Mouse (Mus musculus) neutrophil, adult 5-6 weeks (primary cell): ENCODE results near the gene Tnni3k. TPM values are rescaled to one million over a fixed set of nuclear protein-coding genes. Genes with fewer than 3 reads are reported as not detected.

Source experiments
- ATAC-seq: fragments of 151-379, 151-347 bp; 2 replicates; pipeline ENCODE4 v1.8.0; 2017; ENCODE audit warnings: mild to moderate bottlenecking, moderate TSS enrichment; ENCODE audit not compliant: insufficient number of reproducible peaks, poor library complexity, low FRiP score, severe bottlenecking; ENCODE audit errors: extremely low read depth
- total RNA-seq: library from RNA; stranded (forward); fragments of 200-1000 nt; gene quantifications from 2 replicates; pipeline ENCODE4 v1.2.3, GENCODE M21; 2017

Gene Tnni3k
- total RNA-seq, 1 experiment from 2014 or later: not detected

GRCm38 (mm10) chr3:154798806-154799205 is 256.4 kb downstream of the Tnni3k start:
- ATAC-seq: no peak

DNA sequence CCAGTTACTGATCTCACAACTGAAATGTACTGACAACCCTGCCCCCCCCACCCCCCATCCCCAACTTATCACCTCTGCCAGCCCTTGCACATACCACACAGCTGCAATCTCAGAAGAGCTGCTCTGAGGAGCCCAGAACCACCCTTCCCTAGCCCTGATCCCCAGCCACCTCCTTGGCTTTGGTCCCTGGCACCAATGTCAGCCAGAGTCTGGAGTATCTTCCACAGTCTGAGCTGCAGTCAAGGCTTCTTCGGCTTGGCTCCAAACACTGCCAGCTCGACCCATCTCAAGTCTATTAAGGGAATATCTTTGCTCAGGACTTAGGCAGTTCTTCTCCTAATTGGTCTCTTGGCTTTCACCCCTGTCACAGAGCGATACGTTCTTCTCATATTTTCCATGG is 261.6 kb downstream of the Tnni3k start:
- ATAC-seq: no peak

DNA sequence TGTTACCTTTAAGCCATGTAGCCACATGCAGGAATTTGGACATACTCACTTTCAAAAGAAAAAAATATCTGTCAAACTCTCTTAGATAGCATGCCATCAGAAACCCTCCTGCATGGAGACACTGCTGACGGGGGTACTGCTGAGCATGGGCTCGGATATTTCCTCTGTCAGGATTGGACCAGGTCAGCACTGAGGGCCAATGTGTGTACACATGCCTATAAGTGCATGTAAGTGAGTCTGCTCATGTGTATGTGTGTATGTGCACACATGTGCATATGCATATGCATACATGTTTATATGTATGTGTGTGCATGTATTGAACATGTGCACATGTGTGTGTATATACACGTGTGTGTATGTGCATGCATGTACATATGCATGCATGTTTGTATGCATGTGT is 267.6 kb downstream of the Tnni3k start:
- ATAC-seq: no peak

- no peak for ATAC-seq
Measured at GRCm38 (mm10) chr3:154786354-154786753, 268.9 kb downstream of the Tnni3k start.

DNA sequence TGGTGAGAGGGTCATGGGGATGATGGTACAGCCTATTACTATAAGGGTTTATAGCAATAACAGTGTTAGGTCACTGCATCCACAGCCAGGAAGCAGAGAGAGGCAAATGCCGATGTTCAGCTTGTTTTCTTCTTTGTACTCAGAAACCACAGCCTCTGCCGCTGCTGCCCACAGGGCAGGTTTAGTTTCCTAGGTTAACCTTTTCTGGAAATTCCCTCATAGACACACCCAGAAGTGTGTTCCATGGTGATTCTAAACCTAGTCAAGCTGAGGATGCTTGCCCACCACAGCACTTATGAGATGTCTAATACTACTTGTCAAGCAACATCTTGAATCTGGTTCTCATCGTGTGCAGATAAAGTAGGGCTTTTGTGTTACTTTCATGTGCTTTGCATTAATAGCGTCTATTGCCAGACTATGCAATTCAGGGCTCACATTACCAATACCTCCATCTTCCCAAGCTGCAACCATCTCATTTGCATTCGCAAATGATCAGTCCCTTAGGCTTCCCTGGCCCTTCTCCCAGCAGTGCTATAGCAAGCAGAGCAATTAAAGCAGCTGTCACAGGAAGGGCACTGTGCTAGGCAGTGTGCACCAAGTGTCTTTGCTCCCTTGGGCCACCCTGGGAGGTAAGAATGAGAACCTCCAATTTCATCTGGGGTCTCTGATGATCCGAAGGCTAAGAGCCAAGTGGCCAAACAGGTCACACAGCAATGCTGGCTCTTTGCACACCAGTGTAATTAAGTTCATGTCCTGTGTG is 276.2 kb downstream of the Tnni3k start:
- ATAC-seq: no peak

DNA sequence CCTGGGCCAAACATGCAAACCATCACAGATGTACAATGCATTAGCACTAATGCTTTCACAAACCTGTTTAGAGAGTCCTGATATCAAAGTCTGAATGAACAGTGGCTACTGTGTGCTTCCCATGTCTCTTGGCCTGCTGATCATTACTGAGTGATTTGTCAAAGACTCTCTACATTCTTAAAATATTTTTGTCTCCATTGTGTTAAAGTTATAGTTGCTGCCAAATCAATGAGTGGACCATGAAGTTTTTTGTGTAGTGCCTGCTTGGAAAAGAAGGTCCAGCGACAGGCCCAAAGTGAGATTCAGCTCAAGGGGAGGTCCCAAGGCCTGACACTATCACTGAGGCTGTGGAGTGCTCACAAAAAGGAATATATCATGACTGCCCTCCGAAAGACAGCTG is 283.6 kb downstream of the Tnni3k start:
- ATAC-seq: no peak

GRCm38 (mm10) chr3:154766321-154766720 is 288.9 kb downstream of the Tnni3k start:
- ATAC-seq: no peak

DNA sequence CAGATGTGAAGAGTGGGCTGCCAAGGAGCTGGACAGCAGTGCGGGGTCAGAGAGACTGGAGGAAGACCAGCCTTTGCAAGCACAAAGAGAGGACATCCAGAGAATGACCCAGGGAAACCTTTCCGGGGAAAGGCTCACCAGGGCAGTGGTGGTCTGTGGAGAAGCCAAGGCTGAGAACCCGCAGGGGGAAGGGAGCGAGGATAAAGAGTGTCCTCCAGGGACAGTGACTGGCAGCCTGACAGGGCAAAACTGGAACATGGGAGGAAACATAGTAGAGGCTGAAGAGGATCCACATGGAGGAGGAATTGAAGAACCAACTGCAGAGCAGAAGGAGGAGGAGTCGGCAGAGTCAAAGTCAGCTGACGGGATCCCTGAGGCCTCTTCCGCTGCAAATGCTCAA is 291.1 kb downstream of the Tnni3k start:
- no peak for ATAC-seq

- ATAC-seq: no peak
Measured at GRCm38 (mm10) chr3:154763374-154763773, 291.8 kb downstream of the Tnni3k start.

DNA sequence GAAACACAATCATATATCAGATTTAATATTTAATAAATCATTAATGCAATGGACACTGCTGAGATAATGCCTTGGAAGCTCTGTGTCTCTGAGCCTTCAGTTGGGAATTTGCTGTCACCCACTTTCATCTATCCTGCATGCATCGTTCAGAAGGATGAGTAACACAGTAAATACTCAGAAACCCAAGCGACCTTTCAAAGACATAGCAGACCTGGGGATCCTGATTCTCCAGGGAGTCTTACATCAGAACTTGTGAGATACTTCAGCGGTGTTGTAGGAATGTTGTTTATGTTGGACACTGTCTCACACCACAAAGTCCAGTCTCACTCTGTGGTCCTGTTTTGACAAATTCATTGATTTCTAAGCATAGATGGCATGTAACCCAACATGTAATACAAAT is 294.1 kb downstream of the Tnni3k start:
- no peak for ATAC-seq

GRCm38 (mm10) chr3:154758089-154758488 is 297.1 kb downstream of the Tnni3k start:
- no peak for ATAC-seq

DNA sequence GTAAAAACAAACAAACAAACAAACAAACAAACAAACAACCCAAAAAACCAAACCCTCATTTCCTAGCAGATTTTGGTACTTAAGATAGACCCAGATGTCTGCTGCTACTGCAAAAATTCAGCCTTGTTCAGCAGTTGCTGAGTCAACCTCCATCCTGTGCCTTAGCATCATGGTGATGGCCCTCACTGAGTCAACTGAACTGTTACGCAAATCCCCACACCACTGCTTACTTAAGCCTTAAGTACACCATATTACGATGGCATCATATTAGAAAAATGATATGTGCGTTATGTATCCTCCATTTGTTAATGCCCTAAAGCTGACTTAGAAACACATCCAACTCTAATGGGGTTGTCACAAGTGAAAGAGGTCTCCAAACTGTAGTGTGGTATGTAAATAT is 300.0 kb downstream of the Tnni3k start:
- ATAC-seq: no peak

DNA sequence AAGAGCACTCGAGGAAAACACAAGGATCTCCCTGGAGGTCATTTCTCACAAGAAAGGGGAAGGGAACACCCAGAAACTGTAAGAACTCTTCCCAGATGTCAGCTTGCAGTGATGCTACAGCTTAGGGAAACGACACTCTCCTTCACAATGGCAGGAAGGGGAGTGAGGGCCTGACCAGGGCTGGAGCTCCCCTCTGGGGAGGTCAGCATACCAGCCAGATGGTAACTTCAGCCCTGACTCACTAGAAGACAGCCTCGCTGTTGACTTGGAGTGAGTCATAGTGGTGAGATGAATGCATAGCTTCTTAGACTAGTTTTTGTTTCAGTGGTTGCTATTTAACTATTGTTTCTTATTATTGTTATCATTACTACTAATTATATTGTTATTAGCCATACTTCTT is 300.7 kb downstream of the Tnni3k start:
- no peak for ATAC-seq

DNA sequence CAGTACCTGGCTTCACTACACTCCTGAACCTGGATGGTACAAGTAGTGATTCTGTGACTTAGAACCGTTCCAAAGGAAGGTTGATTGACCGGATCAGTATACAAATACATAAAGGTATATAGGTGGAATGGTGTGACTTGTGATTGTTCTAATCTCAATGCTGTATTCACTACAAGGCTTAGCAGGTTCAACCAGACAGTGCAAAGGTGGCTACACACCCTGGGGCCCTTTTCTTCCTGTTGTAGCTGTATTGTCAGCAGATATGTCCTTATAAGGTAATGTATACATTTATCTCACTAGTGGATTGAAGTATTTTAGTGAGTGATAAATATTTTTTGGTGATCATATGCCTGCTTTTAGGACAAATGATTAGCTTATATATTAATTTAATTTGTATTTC is 310.9 kb downstream of the Tnni3k start:
- ATAC-seq: no peak

GRCm38 (mm10) chr3:154742927-154743326 is 312.3 kb downstream of the Tnni3k start:
- ATAC-seq: no peak

DNA sequence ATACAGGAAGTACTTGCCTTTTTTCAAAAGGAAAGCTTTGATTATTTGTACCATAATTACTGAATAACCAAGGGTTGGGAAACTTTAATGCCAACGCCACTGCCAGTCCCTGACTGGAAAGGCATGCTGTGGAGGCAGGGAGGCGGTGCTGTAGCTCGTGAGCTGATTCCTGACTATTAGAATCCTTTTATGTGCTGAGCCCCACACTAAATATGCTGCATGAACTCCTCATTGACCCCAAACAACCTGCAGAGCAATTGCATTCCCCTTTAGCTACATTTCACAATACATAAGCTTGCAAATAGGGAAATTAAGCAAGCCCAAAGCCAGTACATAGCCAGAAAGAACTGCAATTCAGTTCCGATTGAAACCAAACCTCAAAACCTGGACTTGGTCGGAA is 313.7 kb downstream of the Tnni3k start:
- ATAC-seq: no peak

Other genes with a start within 250 kb of the Tnni3k start
- 12.9 and 20.1 TPM in 2 replicates for gene Fpgt, start 38.0 kb upstream of the Tnni3k start, total RNA-seq
- gene Lrriq3, start 38.0 kb upstream of the Tnni3k start, total RNA-seq: 0.23 and 0.25 TPM in 2 replicates